Mouse (Mus musculus): ENCODE results near the gene Kcnip1. TPM values are rescaled to one million over a fixed set of nuclear protein-coding genes. Genes with fewer than 3 reads are reported as not detected.

Kcnip1 gene
- polyA plus RNA-seq, 1 experiment from 2014 or later, result not detected

DNA sequence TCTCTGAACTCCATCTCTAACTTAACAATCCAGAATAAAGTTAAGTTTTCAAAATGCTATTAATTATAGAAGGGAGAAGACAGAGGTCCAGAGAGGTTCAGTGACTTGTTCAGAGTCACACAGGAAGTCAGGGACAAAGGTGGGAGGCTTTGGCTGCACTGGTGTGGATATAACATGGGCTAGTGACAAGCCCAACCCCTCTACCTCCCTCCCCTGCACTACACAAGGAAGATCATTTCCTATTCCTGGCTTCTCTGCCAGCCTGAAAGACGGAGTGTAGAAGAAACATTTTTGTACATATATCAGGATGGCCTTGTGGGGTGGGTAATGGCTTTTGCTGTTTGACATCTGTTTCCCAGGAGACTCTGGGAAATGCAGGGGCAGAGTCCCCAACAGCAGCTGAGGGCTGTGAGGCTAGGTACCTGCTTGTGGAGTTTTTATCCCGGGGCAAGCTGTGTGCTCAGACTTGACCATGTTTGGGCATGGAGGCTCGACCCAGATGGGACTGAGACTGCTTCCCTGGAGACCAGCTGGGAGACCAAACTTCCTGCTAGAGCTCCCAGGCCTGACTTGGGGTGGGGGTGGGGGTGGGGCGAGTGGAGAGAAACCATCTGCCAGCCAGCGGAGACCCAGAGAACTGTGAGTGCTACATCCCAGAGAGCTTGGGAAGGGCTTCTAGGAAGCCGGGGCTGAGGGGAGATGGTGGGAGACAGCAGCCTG lies 30.1 kb downstream of the Kcnip1 start, which contains the start of gene Kcnmb1:
TSS of gene Kcnmb1 (plus strand) at position 326 of the 720 bp plus-strand sequence.
- Histone ChIP-seq H3K79me2 (ENCODE audit: inconsistent target) (no peaks in the 10 kb centered on the region), H3K27ac (no peak within 1 kb of the TSS), H3K36me3 (ENCODE audit: inconsistent target) (no peaks in the 10 kb centered on the region), H3K4me3 (ENCODE audit: inconsistent target) (no peak within 1 kb of the TSS)
- WGBS (ENCODE audit: missing documents), result 63% methylated on average over 6 of the region's 6 CpGs

- Histone ChIP-seq H3K27ac (no peak overlapping the region), H3K36me3 (ENCODE audit: inconsistent target) (no peaks in the 10 kb centered on the region), H3K79me2 (ENCODE audit: inconsistent target) (no peaks in the 10 kb centered on the region), H3K4me3 (ENCODE audit: inconsistent target) (no peak overlapping the region)
- 82% methylated on average over 5 of the region's 7 CpGs for WGBS (ENCODE audit: missing documents)
These were observed 30.8 kb downstream of the Kcnip1 start for GRCm38 (mm10) chr11:33962178-33962577.

DNA sequence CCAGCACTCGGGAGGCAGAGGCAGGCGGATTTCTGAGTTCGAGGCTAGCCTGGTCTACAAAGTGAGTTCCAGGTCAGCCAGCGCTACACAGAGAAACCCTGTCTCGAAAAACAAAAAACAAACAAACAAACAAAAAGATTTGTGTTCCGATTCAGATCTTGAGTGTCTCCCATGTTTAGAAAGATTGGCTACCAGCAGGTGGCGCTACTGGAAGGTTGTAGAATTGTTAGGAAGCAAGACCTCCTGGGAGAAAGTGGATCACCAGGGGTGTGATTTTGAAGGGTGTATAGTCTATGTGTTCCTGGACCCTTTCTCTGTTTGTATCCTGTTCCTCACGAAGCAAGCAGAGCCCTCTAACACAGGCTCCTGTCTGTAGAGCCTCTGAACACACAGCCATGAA lies 34.2 kb downstream of the Kcnip1 start:
- Histone ChIP-seq H3K27ac (no peak overlapping the region), H3K36me3 (ENCODE audit: inconsistent target) (no peaks in the 10 kb centered on the region), H3K4me3 (ENCODE audit: inconsistent target) (no peak overlapping the region), H3K79me2 (ENCODE audit: inconsistent target) (no peaks in the 10 kb centered on the region)
- WGBS (ENCODE audit: missing documents), result 71% methylated on average over 6 of the region's 8 CpGs

DNA sequence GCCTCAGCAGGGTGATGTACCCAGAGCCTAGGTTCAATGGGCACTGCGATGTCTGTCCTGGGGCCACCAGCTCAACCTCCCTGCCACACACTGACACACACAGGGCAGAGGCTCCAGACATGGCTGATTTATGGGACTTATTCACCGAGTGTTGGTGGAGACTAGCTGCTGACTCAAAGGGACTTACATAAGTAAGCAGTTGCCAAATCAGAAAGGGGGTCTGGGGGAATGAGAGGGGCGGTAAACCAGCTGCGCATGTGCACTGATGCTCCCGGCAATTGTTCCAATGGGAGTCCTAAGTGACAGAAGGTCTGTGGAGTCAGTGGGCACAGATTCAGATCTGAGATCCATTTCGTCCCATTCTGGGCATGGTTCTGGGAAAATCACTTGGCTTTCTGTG lies 35.4 kb downstream of the Kcnip1 start:
- H3K27ac ChIP-seq, result no peak overlapping the region
- 85% methylated on average over 6 of the region's 6 CpGs for WGBS (ENCODE audit: missing documents)

GRCm38 (mm10) chr11:33956623-33957022 lies 36.3 kb downstream of the Kcnip1 start:
- Histone ChIP-seq H3K79me2 (ENCODE audit: inconsistent target) (no peaks in the 10 kb centered on the region), H3K4me3 (ENCODE audit: inconsistent target) (no peak overlapping the region), H3K27ac (no peak overlapping the region), H3K36me3 (ENCODE audit: inconsistent target) (no peaks in the 10 kb centered on the region)
- 83% methylated on average over 5 of the region's 5 CpGs for WGBS (ENCODE audit: missing documents)

More for the DNA sequence above, 35.4 kb downstream of the Kcnip1 start:
- H3K79me2 ChIP-seq (ENCODE audit: inconsistent target), result no peaks in the 10 kb centered on the region
- H3K36me3 ChIP-seq (ENCODE audit: inconsistent target), result no peaks in the 10 kb centered on the region
- no peak overlapping the region for H3K4me3 ChIP-seq (ENCODE audit: inconsistent target)

DNA sequence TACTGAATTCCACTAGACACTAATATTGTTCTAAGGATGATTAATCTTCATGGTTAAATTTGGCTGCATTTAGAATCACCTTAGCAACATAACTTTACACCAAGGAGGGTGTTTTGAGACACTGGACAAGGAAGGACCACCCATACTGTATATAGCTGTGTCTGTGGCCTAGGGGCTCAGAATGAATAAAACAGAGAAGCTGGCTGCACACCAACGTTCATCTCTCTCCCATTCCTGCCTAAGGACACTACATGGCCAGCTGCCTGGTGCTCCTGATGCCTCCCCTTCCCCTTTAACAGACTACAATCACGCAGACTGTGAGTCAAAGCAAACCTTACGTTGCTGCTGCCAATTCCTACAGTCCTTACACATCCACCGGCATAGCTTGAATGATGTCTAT lies 37.0 kb downstream of the Kcnip1 start:
- H3K36me3 ChIP-seq (ENCODE audit: inconsistent target), result no peaks in the 10 kb centered on the region
- no peak overlapping the region for H3K4me3 ChIP-seq (ENCODE audit: inconsistent target)
- no peaks in the 10 kb centered on the region for H3K79me2 ChIP-seq (ENCODE audit: inconsistent target)
- no peak overlapping the region for H3K27ac ChIP-seq
- 95% methylated on average over 4 of the region's 4 CpGs for WGBS (ENCODE audit: missing documents)

DNA sequence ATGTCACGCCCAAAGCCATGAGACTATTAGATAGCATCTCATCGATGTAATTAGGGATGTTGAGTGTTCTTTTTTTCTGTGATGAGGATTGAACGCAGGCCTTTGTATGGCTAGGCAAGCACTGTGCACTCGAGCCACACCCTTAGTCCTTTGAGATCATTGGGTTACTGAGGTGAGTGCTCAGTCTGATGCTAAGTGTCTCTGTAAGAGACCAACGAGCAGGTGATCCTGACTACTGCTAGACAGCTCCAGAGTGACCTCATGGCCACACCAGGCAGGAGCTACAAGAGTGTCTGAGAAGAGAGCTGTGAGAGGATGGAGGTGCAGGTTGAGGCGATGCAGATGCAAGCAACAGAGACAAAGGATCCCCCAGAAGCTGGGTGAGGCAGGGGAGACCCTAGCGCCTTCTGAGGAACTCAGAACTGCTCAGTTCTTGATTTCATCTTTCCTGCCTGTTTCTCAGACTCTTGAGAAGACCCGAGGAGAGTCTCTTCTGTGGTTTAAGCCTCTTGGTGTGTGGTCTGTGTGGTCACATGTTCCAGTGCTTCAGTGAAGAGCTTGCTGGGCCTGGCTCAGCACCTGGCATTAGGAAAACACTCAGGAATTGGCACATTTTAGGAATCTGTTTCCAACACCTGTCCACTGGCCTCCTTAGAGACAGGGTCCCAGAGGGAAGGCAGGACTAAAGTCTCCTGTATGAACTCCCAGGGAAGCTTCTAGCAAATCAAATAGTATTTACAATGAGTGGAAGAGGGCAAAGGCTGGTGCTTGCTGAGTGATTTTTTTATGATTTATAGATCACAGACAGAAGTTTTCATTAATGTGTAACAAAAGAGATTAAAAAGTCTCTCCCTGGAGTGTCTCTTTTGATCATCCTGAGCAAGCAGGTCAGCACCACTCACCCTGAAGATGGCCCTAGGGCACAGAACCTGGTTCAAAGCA lies 41.0 kb downstream of the Kcnip1 start:
- H3K79me2 ChIP-seq (ENCODE audit: inconsistent target), result no peaks in the 10 kb centered on the region
- H3K27ac ChIP-seq, result no peak overlapping the region
- H3K36me3 ChIP-seq (ENCODE audit: inconsistent target), result no peaks in the 10 kb centered on the region
- WGBS (ENCODE audit: missing documents), result 66% methylated on average over 8 of the region's 8 CpGs
- H3K4me3 ChIP-seq (ENCODE audit: inconsistent target), result no peak overlapping the region

DNA sequence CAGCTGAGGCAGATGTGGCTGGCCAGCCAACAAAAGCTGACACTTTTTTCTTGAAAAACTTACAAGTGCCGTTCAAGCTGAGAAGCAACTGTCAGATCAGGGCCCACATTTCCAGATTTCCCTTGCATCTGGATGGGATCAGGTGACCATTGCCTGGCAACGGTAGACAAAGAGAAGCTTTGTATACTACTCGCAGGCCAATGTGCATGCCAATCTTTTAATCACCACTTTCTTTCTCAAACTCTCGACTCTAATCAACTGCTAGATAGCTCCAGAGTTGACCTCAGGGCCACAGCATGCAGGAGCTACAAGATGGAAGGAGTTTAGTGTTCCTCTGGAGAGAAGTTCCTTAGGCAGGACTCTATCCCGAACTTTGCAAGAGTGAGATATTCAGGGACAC lies 41.8 kb downstream of the Kcnip1 start:
- 93% methylated on average over 5 of the region's 5 CpGs for WGBS (ENCODE audit: missing documents)
- no peaks in the 10 kb centered on the region for H3K79me2 ChIP-seq (ENCODE audit: inconsistent target)
- H3K4me3 ChIP-seq (ENCODE audit: inconsistent target), result no peak overlapping the region
- H3K36me3 ChIP-seq (ENCODE audit: inconsistent target), result no peaks in the 10 kb centered on the region
- H3K27ac ChIP-seq, result no peak overlapping the region

DNA sequence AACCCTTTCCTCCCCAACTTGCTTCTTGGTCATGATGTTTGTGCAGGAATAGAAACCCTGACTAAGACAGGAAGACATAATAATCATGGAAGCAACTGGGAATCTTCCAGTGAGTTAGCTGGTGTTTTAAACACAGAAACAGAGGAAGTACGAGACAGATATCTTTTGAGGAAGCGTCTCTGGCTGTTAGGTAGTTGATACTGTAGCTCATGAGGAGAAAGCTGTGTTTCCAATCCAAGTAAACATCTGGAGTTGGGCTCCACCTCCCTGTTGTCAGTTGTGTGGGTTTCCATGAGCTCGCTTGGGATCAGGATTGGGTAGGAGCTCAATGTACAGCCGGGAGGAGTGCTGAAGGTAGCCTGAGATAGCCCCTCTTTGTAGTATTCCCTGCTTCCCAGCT lies 46.5 kb downstream of the Kcnip1 start:
- Histone ChIP-seq H3K79me2 (ENCODE audit: inconsistent target) (no peaks in the 10 kb centered on the region), H3K27ac (no peak overlapping the region), H3K4me3 (ENCODE audit: inconsistent target) (no peak overlapping the region), H3K36me3 (ENCODE audit: inconsistent target) (no peaks in the 10 kb centered on the region)
- WGBS (ENCODE audit: missing documents), result 66% methylated on average over 4 of the region's 4 CpGs

DNA sequence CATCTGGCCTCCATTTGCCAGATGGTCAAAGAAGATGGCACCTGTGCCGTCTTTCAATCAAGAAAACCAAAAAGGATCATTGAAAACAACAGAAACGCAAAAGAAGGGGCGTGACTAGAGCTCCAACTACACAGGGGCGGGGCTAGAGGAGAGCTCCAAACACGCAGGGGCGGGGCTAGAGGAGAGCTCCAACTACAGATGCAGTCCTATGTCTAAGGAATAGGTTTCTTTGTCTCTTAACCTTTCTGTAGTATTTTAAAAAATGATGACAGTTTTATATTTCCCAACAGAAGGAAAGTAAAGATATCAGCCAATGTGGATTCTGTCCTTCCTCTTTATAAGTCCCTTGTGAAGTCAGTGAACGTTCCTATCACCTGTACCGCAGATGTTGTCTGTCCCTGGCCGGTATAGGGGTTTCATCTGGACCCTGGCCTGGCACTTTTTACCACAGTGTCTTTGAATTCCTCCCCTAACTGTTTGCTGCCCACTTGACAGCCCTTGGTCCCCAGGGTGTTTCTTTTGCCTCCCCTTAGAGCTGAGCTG lies 48.1 kb downstream of the Kcnip1 start:
- WGBS (ENCODE audit: missing documents), result 90% methylated on average over 9 of the region's 9 CpGs
- no peak overlapping the region for H3K27ac ChIP-seq
- no peak overlapping the region for H3K4me3 ChIP-seq (ENCODE audit: inconsistent target)
- no peaks in the 10 kb centered on the region for H3K36me3 ChIP-seq (ENCODE audit: inconsistent target)
- H3K79me2 ChIP-seq (ENCODE audit: inconsistent target), result no peaks in the 10 kb centered on the region

- no peaks in the 10 kb centered on the region for H3K79me2 ChIP-seq (ENCODE audit: inconsistent target)
- H3K36me3 ChIP-seq (ENCODE audit: inconsistent target), result no peaks in the 10 kb centered on the region
- WGBS (ENCODE audit: missing documents), result 69% methylated on average over 4 of the region's 4 CpGs
- H3K27ac ChIP-seq, result no peak overlapping the region
- H3K4me3 ChIP-seq (ENCODE audit: inconsistent target), result no peak overlapping the region
These were observed 48.7 kb downstream of the Kcnip1 start for GRCm38 (mm10) chr11:33944067-33944785.

DNA sequence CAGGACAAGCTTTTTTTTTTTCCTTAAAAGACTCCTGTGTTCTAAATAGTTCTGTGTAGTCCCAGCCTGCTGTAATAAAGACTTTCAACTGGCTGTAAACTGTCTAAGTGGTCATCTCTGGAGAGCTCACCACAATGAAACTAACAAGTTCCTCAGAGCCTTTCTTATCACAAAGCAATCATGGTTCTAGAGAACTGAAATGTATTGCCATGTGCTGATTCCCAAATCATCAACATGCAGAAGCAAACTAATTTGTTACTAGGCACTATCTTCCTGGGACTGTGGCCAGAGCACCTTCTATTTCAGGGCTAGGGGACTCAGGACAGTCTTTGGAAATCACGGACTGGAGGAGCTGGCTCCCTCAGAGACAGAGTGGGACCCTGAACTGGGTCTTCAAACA lies 49.4 kb downstream of the Kcnip1 start:
- Histone ChIP-seq H3K27ac (no peak overlapping the region), H3K79me2 (ENCODE audit: inconsistent target) (no peaks in the 10 kb centered on the region), H3K4me3 (ENCODE audit: inconsistent target) (no peak overlapping the region), H3K36me3 (ENCODE audit: inconsistent target) (no peaks in the 10 kb centered on the region)
- WGBS (ENCODE audit: missing documents), result 87% methylated on average over 1 of the region's 1 CpGs

- H3K79me2 ChIP-seq (ENCODE audit: inconsistent target), result no peaks in the 10 kb centered on the region
- WGBS (ENCODE audit: missing documents), result 29% methylated on average over 4 of the region's 4 CpGs
- no peaks in the 10 kb centered on the region for H3K36me3 ChIP-seq (ENCODE audit: inconsistent target)
- H3K27ac ChIP-seq, result no peak overlapping the region
- no peak overlapping the region for H3K4me3 ChIP-seq (ENCODE audit: inconsistent target)
These were observed 53.4 kb downstream of the Kcnip1 start for GRCm38 (mm10) chr11:33939456-33940113.
